Comparison of ENCODE assay signal across 8 mouse cellular contexts in the genomic region with DNA sequence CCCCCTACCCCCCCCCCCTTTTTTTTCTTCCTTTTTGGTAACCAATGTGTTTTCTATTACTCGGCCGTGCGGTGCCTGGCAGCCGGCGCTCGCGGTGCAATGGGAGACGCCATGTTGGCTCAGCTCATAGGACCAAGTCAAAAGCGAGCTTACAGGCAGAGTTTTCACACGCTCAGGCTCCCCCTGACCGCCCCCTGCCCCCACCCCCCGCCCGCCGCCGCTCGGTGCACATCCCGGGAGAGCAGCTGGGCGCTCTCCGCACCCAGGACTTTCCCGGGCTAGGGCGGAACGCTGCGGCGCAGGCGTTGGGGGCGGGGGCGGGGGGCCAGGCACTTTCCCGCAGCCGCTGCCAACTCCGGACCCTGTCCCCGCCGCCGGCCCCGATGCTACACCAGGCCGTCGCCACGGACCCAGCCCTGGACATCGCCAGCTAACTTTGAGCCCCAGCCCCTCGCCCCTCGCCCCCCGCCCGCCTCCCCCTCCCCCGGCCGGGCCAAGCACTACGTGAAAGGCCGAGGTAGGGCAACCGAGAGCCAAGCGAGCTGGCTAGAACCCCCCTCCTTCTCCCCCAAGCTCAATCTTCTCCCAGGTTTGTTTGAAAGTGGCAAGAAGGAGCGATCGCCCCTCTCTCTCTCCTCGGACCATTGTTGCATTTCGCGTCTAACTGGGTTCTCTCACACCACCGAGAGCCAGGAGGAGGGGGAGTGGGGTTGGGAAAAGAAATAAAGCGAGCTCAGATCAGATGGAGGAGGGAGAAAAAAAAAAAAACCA. TPM values are rescaled to one million over a fixed set of nuclear protein-coding genes. Genes with fewer than 3 reads are reported as not detected.
DNase-seq lines count a peak whose midpoint lies in the region; ATAC-seq and TF ChIP-seq lines count a peak whose summit lies in the region.

No protein-coding gene starts in this region.

- TF ChIP-seq CTCF in brain, embryonic 14.5 days (IDR thresholded peaks at IDR 0.05; ENCODE audit: borderline replicate concordance, extremely low read depth, insufficient read depth, insufficient read length), result no peak

- H3K4me2 ChIP-seq in heart, embryonic 15.5 days, result peak overlapping the region; percentile 89

- H3K9ac ChIP-seq in heart, embryonic 15.5 days, result peak overlapping the region; percentile 67

- H3K4me3 ChIP-seq in heart, embryonic 15.5 days, result peak overlapping the region; percentile 64

- no peaks in the 10 kb centered on the region for H3K36me3 ChIP-seq in heart, embryonic 15.5 days

- intact Hi-C loops in gastrocnemius, postnatal 14 days (cut with DNase I; ENCODE audit: low total_unique reads), result no loop called here
- intact Hi-C loops in left cerebral cortex, postnatal 25 days (cut with DNase I), result no loop called here

- H3K9me3 ChIP-seq in heart, embryonic 15.5 days (replicated peaks), result no peaks in the 10 kb centered on the region

- WGBS in heart, embryonic 15.5 days, result 1% methylated on average over 52 of the region's 55 CpGs

- DNase-seq in gastrocnemius, postnatal 14 days, result peak; percentile 55
- DNase-seq in gastrocnemius, adult 18-20 months (ENCODE audit: low spot score), result no peak
- peak; percentile 86 for DNase-seq in brain, embryonic 14.5 days (ENCODE audit: low read depth)
- DNase-seq in kidney, postnatal 14 days, result peak; percentile 73
- DNase-seq in mesoderm, embryonic 11.5 days (ENCODE audit: low read depth, low spot score), result peak; percentile 83
- peak; percentile 51 for DNase-seq in testis, postnatal 14 days (ENCODE audit: low spot score)
- DNase-seq in left cerebral cortex, postnatal 25 days (ENCODE audit: low spot score in 2 of 2), result no peak

- peaks cover 46% of the 10 kb centered on the region for H3K27me3 ChIP-seq in heart, embryonic 15.5 days

- peak; percentile 8; the same call in 1 of the 2 replicates for TF ChIP-seq POLR2A in brain, embryonic 14.5 days (IDR thresholded peaks at IDR 0.05; ENCODE audit: borderline replicate concordance, extremely low read depth, insufficient read depth, insufficient read length, poor library complexity, severe bottlenecking)

- H3K4me1 ChIP-seq in heart, embryonic 15.5 days (replicated peaks), result peaks cover 27% of the 10 kb centered on the region

- peak overlapping the region; percentile 79 for H3K27ac ChIP-seq in heart, embryonic 15.5 days

- ATAC-seq in heart, embryonic 15.5 days (replicated peaks; ENCODE audit: insufficient number of reproducible peaks, insufficient read depth, low FRiP score, low read depth), result peak; percentile 41

RNA-seq across cellular contexts. Expression of gene Nr2f2, which starts 15.6 kb away (rescaled TPM):
- total RNA-seq in gastrocnemius, postnatal 14 days (2021), result 10 to 100 TPM; 22.2 to 30.2 TPM
- total RNA-seq in gastrocnemius, adult 18-20 months (2021), result 10 to 100 TPM; 18.6 to 25.1 TPM
- 244 and 291 TPM in 2 replicates for polyA plus RNA-seq in brain, embryonic 14.5 days (2012; rRNA removed)
- polyA plus RNA-seq in heart, embryonic 15.5 days (2015; fragmentation: Nextera tagmentation; extraction: Ambion mirVana), result 25.1 and 27.6 TPM in 2 replicates
- 10 to 100 TPM; 34.2 to 38.4 TPM for total RNA-seq in left cerebral cortex, postnatal 25 days (2021)

Comparison
In these comparisons a context has a peak if more than half of its experiments do, and no peak if none do; other contexts are left out.
1. DNase-seq: peak in gastrocnemius, postnatal 14 days (single experiment), brain, embryonic 14.5 days (single experiment), kidney, postnatal 14 days (single experiment), mesoderm, embryonic 11.5 days (single experiment) and testis, postnatal 14 days (single experiment); none in gastrocnemius, adult 18-20 months (single experiment) and left cerebral cortex, postnatal 25 days (0 of 2).